Mouse (Mus musculus) activated CD4-positive, CD25-positive, alpha-beta regulatory T cell (primary cell): ENCODE measurements around the gene Zc3h6. TPM values are rescaled to one million over a fixed set of nuclear protein-coding genes. Genes with fewer than 3 reads are reported as not detected.

ENCODE experiments used
- polyA plus RNA-seq, 2 experiments: library from polyadenylated mRNA; unstranded; fragments of 100-300 nt; shearing (Covaris generic); gene quantifications; one replicate each; pipeline ENCODE4 v1.2.1; 2017

The Zc3h6 gene
- 10 to 100 TPM in 1 of 2 experiments, 1 to 10 TPM in 1; 6.9 to 12.3 TPM for polyA plus RNA-seq

GRCm38 (mm10) chr2:128966641-128967580 lies at the start of gene Zc3h6:
Gene Zc3h6 (plus strand): TSS chr2:128967402.

GRCm38 (mm10) chr2:128943538-128944528 lies 23.4 kb upstream of the Zc3h6 start, which contains the start of gene Zc3h8:
Gene Zc3h8 (minus strand): TSS chr2:128944077.

GRCm38 (mm10) chr2:128967661-128968441 lies 649 bp downstream of the Zc3h6 start, which contains the start of gene Gm10762:
Gene Gm10762 (minus strand): TSS chr2:128967725.

GRCm38 (mm10) chr2:129047811-129048210 lies 80.6 kb downstream of the Zc3h6 start, which contains the start of gene Vinac1:
Gene Vinac1 (minus strand): TSS chr2:129048172.

GRCm38 (mm10) chr2:129065437-129066282 lies 98.5 kb downstream of the Zc3h6 start, which contains the start of gene Ttl:
Gene Ttl (plus strand): TSS chr2:129065942.

Other genes starting within 250 kb of the Zc3h6 start
- 10 to 100 TPM; 16.1 to 19.0 TPM for gene Tmem87b, start 149.3 kb upstream of the Zc3h6 start, polyA plus RNA-seq
- gene Fbln7, start 104.4 kb upstream of the Zc3h6 start, polyA plus RNA-seq: under 1 TPM in 1 of 2 experiments, not detected in 1; 0.29 TPM
- gene Zc3h8, start 23.3 kb upstream of the Zc3h6 start, polyA plus RNA-seq: 10 to 100 TPM in 1 of 2 experiments, 1 to 10 TPM in 1; 6.5 to 11.7 TPM
- gene Gm10762, start 323 bp downstream of the Zc3h6 start, polyA plus RNA-seq: 1 to 10 TPM; 4.5 to 5.3 TPM
- under 1 TPM in 1 of 2 experiments, not detected in 1; 0.41 TPM for gene Vinac1, start 80.8 kb downstream of the Zc3h6 start, polyA plus RNA-seq
- gene Ttl, start 98.5 kb downstream of the Zc3h6 start, polyA plus RNA-seq: 1 to 10 TPM; 2.4 TPM
- 10 to 100 TPM; 19.9 to 21.4 TPM for gene Polr1b, start 133.6 kb downstream of the Zc3h6 start, polyA plus RNA-seq
- 10 to 100 TPM; 17.5 to 22.3 TPM for gene Chchd5, start 162.3 kb downstream of the Zc3h6 start, polyA plus RNA-seq
- 10 to 100 TPM; 52.8 to 55.2 TPM for gene Slc20a1, start 231.4 kb downstream of the Zc3h6 start, polyA plus RNA-seq